Mouse (Mus musculus): ENCODE measurements at regions not wholly inside any gene's neighbourhood (a gene's known extent, or its start where the extent isn't known, plus 50 kb on each side); places are given as distances from the start of the nearest gene placed in this dataset.

GRCm38 (mm10) chr6:110120406-110120805 is 525.0 kb upstream of the Grm7 start:
- intact Hi-C loops (cut with DNase I): no loop called here
- DNase-seq: no peak

DNA sequence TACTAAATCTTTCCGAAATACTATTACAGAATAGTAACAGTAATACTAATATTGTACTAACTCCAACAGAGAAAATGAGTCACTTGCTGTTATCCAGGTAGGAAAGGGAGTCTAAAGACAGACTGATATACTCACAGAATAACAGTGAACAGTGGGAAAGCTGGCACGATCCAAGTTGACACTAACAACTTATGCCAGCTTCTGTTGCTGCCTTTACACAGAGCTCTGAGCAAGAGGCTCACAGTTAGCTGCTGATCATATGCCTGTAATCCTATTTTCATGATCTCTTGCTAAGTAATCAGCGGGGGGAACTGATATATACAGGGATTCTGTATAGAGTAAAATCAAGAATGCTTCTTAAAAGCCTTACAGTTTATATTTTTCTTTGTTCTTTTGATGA is 513.1 kb upstream of the Grm7 start:
- no peak for DNase-seq
- intact Hi-C loops (cut with DNase I): no loop called here

- intact Hi-C loops (cut with DNase I): no loop called here
- no peak for DNase-seq
Observed at GRCm38 (mm10) chr6:110133587-110133986, 511.8 kb upstream of the Grm7 start.

GRCm38 (mm10) chr6:110137043-110137650 is 508.2 kb upstream of the Grm7 start:
- intact Hi-C loops (cut with DNase I): no loop called here
- DNase-seq: no peak

DNA sequence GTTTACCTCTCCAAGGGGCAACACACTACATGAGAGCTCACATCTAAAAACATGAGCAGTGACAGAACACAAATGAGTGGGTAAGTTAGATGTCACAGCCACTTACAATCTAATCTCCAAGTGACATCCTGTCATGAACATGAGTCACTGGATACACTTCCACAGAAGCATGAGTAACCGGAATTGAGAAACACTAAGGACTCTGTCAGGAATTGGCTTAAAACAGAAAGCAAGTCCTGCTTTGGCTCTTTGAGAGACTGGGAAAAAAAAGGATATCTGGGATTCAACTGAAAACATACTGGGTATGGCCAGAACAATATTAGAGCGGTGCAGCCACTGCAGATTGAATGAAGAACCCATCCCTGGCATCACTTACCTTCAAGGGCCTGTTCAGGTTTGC is 506.0 kb upstream of the Grm7 start:
- intact Hi-C loops (cut with DNase I): no loop called here
- DNase-seq: peak in 1 of 2 experiments; percentile 1

DNA sequence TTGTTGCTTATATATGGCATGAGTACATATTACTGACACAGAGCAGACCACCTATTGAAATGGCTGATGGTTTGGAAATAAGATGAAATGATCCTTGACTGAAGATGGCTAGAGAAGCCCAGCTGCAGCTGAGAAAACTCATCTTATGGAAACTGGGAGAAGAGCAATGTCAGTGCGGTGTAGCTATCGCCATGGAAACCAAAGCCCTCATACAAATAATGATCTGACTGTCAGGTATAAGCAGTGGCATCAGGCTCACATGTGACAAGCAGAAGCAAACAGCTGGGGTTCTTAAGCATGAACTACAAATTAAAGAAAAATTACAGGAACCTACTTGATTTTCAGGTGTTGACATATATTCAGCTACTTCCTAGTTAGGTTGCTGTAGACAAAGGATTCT is 476.8 kb upstream of the Grm7 start:
- intact Hi-C loops (cut with DNase I): no loop called here

DNA sequence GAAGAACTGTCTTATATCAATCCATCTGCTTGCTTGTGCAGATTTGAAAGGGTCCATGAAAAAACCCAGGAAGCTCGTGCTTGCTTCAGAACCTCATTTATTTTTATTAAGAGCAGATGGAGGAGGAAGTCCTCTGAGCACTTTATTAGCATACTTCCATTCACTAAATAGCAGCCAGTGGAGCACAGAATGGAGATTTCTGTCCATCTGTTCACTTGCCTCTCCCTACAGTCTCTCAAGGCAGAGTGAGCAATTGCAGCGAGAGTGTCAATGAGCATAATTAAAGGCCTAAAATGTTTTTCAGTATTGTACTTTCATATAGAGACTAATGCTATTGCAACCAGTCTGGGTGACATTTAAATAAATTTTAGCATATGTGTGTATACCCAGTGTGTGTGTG is 439.4 kb upstream of the Grm7 start:
- intact Hi-C loops (cut with DNase I): no loop called here
- no peak for DNase-seq

More for the DNA sequence above, 476.8 kb upstream of the Grm7 start:
- no peak for DNase-seq

DNA sequence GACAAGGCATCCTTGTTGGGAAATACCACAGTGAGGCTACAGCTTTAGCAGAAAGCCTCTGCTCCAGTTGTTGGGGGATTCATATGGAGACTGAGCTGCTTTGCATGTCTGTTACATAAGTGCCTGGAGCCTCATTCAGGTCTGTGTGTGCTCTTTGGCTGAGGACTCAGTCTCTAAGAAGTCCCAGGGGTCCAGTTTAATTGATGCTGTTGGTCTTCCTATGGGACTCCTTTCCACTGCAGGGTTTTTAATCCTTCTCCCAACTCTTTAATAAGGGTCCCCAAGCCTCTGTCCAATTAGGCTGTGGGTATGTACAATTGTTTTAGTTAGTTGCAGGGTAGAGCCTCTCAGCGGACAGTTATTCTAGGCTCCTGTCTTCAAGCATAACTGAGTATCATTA is 436.6 kb upstream of the Grm7 start:
- no peak for DNase-seq
- intact Hi-C loops (cut with DNase I): no loop called here

DNA sequence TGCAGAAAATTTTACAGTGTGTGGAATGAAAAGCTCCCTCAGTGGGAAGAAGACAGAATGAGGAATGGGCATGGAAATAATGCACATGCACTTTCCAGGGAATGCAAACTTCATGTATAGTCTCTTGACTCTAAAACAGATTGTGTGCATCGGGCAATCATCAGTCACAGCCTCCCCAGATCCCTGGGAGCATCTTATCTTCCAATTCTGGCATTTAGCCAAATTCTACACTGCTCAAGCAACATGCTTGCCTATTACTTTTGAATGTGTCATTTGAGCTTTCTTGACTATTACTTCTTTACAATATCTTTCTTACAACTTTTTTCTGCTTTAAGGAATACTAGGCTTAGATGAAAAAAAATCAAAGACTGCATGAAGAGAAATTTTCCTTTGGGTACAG is 397.9 kb upstream of the Grm7 start:
- no peak for DNase-seq
- intact Hi-C loops (cut with DNase I): no loop called here

DNA sequence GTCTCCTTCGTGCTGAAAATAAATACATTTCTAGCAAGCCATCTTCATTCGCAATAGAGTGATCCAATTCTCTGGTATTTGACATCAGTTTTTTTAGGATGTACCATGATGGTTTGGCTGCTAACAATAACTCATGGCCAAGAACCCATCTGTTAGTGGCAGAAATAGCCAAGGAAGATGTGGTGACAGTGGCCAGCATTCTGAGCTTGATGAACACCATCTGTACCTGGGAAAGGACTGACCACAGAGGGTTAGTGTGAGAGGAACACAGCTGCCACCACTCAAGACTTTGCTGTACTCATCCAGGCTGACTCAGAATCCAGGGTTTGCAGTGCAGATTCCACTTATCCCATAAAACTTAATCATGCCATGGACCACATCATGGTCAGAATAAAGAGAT is 348.8 kb upstream of the Grm7 start:
- DNase-seq: no peak
- intact Hi-C loops (cut with DNase I): no loop called here
